Mouse (Mus musculus): Measurements from ENCODE around the gene Alkbh4. TPM values are rescaled to one million over a fixed set of nuclear protein-coding genes. Genes with fewer than 3 reads are reported as not detected.

The Alkbh4 gene
- polyA plus RNA-seq, 1 experiment from 2014 or later = 22.4 TPM

DNA sequence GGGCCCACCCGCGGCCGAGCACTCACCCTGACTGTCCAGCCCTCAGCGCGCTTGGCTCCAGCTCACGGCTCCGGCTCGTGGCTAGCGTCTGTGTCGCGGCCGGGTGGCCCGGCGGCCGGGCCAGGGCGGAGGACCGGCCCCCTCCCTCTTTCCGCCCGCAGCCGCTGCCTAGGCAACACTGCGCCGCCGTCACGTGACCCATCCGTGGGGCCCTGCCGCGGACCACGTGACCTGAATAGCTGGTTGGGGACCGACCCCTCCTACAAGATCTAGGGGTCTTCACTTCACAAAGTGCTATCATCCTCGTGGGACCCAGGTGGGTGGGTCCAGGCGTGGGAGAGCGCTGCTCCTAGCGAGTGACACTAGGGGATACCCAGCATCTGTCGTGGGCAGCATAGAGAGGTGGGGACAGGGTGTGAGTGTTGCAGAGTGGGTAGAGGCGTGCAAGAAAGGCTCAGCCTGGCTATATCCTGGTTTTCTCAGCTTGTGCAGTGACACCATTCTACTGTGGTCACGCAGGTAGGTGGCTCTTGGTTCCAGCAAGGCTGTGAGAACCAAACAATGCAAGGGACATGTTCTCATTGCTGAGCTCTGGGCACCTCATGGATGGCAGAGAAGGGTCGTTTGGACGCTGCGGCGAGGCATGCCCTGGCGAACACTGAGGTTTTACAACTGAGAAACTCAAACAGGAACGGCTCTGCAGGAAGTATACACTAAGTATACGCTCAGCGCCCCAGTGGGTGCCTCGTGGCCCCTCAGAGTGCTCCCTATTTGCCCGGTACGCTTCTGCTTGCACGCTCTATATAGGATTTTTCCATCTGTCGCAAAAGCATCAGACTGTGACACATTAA lies 34.8 kb downstream of the Alkbh4 start, which contains the start of gene Orai2:
Gene Orai2 (minus strand): TSS at position 202 of the 851 bp plus-strand sequence.
- peaks cover 6% of the 10 kb centered on the region; the same call in 1 of the 2 replicates for H3K27me3 ChIP-seq
- peaks cover 15% of the 10 kb centered on the region for H3K36me3 ChIP-seq
- H3K9me3 ChIP-seq = 0 out of 2 replicates have a peak, but pooled peaks cover 5% of the 10 kb centered on the region
- peak within 1 kb of the TSS; percentile 79 for H3K27ac ChIP-seq (replicated peaks)
- H3K4me3 ChIP-seq = peak within 1 kb of the TSS; percentile 65
- WGBS = 3% methylated on average over 49 of the region's 49 CpGs
- ATAC-seq (ENCODE audit: low read depth) = peak; percentile 84
- H3K4me2 ChIP-seq = peak within 1 kb of the TSS; percentile 90
- H3K4me1 ChIP-seq (replicated peaks) = peaks cover 39% of the 10 kb centered on the region
- H3K9ac ChIP-seq = peak within 1 kb of the TSS; percentile 84

GRCm38 (mm10) chr5:136171363-136172341 lies 35.7 kb downstream of the Alkbh4 start:
- H3K4me1 ChIP-seq (replicated peaks) = peaks cover 31% of the 10 kb centered on the region
- H3K36me3 ChIP-seq = peaks cover 15% of the 10 kb centered on the region
- H3K4me3 ChIP-seq = peak overlapping the region; percentile 65
- 0 out of 2 replicates have a peak, but pooled peaks cover 5% of the 10 kb centered on the region for H3K9me3 ChIP-seq
- H3K4me2 ChIP-seq = peak overlapping the region; percentile 90
- peaks cover 6% of the 10 kb centered on the region; the same call in 1 of the 2 replicates for H3K27me3 ChIP-seq
- H3K27ac ChIP-seq (replicated peaks) = peak overlapping the region; percentile 79
- 36% methylated on average over 17 of the region's 17 CpGs for WGBS
- no peak for ATAC-seq (ENCODE audit: low read depth)
- H3K9ac ChIP-seq = peak overlapping the region; percentile 84

DNA sequence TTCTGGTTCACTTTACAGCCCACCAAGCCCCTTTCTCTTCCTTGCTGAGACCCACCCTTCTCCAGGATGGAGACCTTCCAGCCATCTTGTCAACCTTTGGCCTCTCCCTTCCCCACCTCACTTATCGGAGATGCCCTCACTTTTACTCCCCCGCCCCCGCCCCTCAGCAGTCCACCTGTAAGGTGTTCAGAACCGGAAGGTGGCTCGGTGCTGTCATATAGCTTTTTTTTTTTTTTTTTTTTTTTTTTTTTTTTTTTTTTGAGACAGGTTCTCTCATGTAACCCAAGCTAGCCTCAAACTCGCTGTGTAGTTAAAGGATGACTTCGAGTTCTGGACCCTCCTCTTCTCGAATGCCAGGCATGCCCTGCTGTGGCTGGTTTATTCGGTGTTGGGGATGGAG lies 37.0 kb downstream of the Alkbh4 start:
- Histone ChIP-seq H3K4me1 (replicated peaks) (peaks cover 31% of the 10 kb centered on the region), H3K4me3 (no peak overlapping the region), H3K27ac (replicated peaks) (no peak overlapping the region), H3K9ac (no peak overlapping the region), H3K36me3 (peaks cover 17% of the 10 kb centered on the region; the same call in 1 of the 2 replicates), H3K27me3 (peaks cover 6% of the 10 kb centered on the region; the same call in 1 of the 2 replicates), H3K4me2 (no peak overlapping the region), H3K9me3 (0 out of 2 replicates have a peak, but pooled peaks cover 5% of the 10 kb centered on the region)
- WGBS = 83% methylated on average over 9 of the region's 9 CpGs
- no peak for ATAC-seq (ENCODE audit: low read depth)

GRCm38 (mm10) chr5:136173606-136174463 lies 37.9 kb downstream of the Alkbh4 start:
- Histone ChIP-seq H3K27me3 (peaks cover 6% of the 10 kb centered on the region; the same call in 1 of the 2 replicates), H3K9me3 (no peaks in the 10 kb centered on the region), H3K4me1 (replicated peaks) (peaks cover 31% of the 10 kb centered on the region), H3K36me3 (peaks cover 19% of the 10 kb centered on the region), H3K4me2 (no peak overlapping the region), H3K27ac (replicated peaks) (peak overlapping the region; percentile 30; the same call in 1 of the 2 replicates), H3K4me3 (no peak overlapping the region), H3K9ac (no peak overlapping the region; the same call in 1 of the 2 replicates)
- ATAC-seq (ENCODE audit: low read depth) = no peak
- WGBS = 52% methylated on average over 9 of the region's 9 CpGs

GRCm38 (mm10) chr5:136179594-136179993 lies 43.6 kb downstream of the Alkbh4 start:
- Histone ChIP-seq H3K9ac (no peak overlapping the region), H3K9me3 (no peaks in the 10 kb centered on the region), H3K4me2 (no peak overlapping the region), H3K4me3 (no peak overlapping the region), H3K36me3 (peaks cover 67% of the 10 kb centered on the region), H3K4me1 (replicated peaks) (no peaks in the 10 kb centered on the region), H3K27ac (replicated peaks) (no peak overlapping the region), H3K27me3 (no peaks in the 10 kb centered on the region)
- ATAC-seq (ENCODE audit: low read depth) = no peak
- WGBS = 58% methylated on average over 5 of the region's 5 CpGs

DNA sequence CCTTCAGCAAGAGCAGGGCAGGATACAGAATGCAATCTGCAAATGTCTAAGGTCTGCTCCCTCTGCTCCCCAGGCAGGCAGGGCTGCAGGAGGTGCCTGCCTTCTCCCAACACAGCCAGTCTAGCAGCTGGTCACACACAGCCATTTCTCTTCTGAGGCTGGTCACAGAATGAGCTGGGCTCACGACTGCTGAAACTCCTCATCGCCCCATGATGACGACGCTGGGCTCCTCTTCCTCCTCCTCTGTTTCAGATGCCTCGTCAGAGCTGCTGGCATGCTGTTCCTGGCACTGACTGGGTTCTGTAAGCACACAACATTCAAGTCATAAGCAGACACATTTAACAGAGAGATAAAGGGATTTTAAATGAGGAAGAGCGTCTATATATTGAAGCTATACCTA lies 45.3 kb downstream of the Alkbh4 start:
- Histone ChIP-seq H3K9ac (no peak overlapping the region), H3K36me3 (peaks cover 84% of the 10 kb centered on the region), H3K27ac (replicated peaks) (no peak overlapping the region), H3K27me3 (no peaks in the 10 kb centered on the region), H3K4me1 (replicated peaks) (no peaks in the 10 kb centered on the region), H3K9me3 (no peaks in the 10 kb centered on the region), H3K4me3 (no peak overlapping the region), H3K4me2 (no peak overlapping the region)
- 82% methylated on average over 6 of the region's 6 CpGs for whole genome bisulfite sequencing
- no peak for ATAC-seq (ENCODE audit: low read depth)

GRCm38 (mm10) chr5:136182049-136182448 lies 46.1 kb downstream of the Alkbh4 start:
- no peak overlapping the region for H3K27ac ChIP-seq (replicated peaks)
- 89% methylated on average over 6 of the region's 6 CpGs for WGBS
- H3K4me3 ChIP-seq = no peak overlapping the region
- H3K27me3 ChIP-seq = no peaks in the 10 kb centered on the region
- no peak for ATAC-seq (ENCODE audit: low read depth)
- no peak overlapping the region for H3K4me2 ChIP-seq
- no peaks in the 10 kb centered on the region for H3K4me1 ChIP-seq (replicated peaks)
- peaks cover 84% of the 10 kb centered on the region for H3K36me3 ChIP-seq
- no peaks in the 10 kb centered on the region for H3K9me3 ChIP-seq
- no peak overlapping the region for H3K9ac ChIP-seq

DNA sequence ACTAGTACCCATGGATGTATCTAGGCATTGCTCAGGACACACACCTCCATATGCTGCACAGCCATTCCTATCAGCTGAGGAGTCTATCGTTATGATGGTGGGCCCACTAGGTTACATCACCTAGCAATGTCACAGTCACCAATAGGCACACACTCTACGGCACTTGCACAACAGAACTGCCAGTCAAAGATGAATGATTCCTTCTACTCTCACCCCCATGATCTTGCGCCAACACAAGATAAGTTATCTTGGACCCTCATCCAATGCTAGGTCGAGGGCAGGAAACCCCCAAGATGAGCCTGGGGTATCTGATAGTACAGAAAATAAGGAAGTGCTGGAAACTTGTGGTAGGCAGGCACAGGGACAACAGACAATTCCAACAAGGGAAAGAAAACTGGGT lies 46.9 kb downstream of the Alkbh4 start:
- no peak for ATAC-seq (ENCODE audit: low read depth)
- Histone ChIP-seq H3K27ac (replicated peaks) (no peak overlapping the region), H3K4me3 (no peak overlapping the region), H3K36me3 (peaks cover 82% of the 10 kb centered on the region), H3K4me1 (replicated peaks) (no peaks in the 10 kb centered on the region), H3K27me3 (no peaks in the 10 kb centered on the region), H3K9me3 (no peaks in the 10 kb centered on the region), H3K9ac (no peak overlapping the region), H3K4me2 (no peak overlapping the region)
- WGBS = 95% methylated on average over 4 of the region's 4 CpGs

DNA sequence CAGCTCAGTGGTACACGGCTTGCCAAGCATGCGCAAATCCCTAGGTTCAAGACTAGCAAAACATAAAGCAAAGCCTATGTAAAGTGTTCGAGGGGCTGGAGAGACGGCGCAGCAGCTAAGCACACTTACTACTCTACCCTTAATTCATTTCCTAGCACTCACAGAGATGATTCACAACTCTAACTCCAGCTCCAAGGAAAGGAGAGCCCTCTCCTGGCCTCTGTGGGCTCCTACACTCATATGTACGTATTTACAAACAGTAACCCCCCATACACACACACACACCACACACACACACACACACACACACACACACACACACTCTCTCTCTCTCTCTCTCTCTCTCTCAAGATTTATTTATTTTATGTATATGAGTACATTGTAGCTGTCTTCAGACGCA lies 47.8 kb downstream of the Alkbh4 start:
- no peaks in the 10 kb centered on the region for H3K4me1 ChIP-seq (replicated peaks)
- 90% methylated on average over 7 of the region's 7 CpGs for WGBS
- H3K27me3 ChIP-seq = no peaks in the 10 kb centered on the region
- peaks cover 82% of the 10 kb centered on the region for H3K36me3 ChIP-seq
- H3K4me2 ChIP-seq = no peak overlapping the region
- no peak for ATAC-seq (ENCODE audit: low read depth)
- no peaks in the 10 kb centered on the region for H3K9me3 ChIP-seq
- no peak overlapping the region for H3K4me3 ChIP-seq
- no peak overlapping the region for H3K27ac ChIP-seq (replicated peaks)
- no peak overlapping the region for H3K9ac ChIP-seq

DNA sequence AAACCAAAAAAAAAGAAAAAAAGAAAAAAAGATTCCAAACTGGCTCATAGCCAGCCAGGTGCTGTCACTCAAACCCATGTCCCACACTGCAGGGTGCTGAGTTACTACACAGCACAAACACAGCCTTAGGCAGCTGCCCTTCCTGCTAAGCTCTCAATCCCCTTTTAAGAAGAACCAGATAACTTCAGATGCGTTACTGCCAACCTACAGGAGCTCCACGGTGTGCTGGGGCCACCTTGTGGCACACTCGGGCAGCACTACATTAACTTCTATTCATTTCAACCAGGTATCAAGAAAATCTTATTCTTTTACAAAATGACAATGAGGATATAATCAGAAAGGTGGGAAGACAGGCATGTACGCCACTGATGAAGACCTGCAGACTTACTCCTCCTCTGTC lies 50.8 kb downstream of the Alkbh4 start:
- no peaks in the 10 kb centered on the region for H3K9me3 ChIP-seq
- no peak; the same call in 1 of the 2 replicates for ATAC-seq (ENCODE audit: low read depth)
- H3K36me3 ChIP-seq = peaks cover 80% of the 10 kb centered on the region
- 46% methylated on average over 4 of the region's 4 CpGs for WGBS
- H3K27me3 ChIP-seq = no peaks in the 10 kb centered on the region
- H3K9ac ChIP-seq = no peak overlapping the region
- H3K27ac ChIP-seq (replicated peaks) = no peak overlapping the region
- no peak overlapping the region for H3K4me2 ChIP-seq
- H3K4me1 ChIP-seq (replicated peaks) = no peaks in the 10 kb centered on the region
- H3K4me3 ChIP-seq = no peak overlapping the region
